Mouse (Mus musculus) layer of hippocampus, postnatal 14 days (tissue): Measurements from ENCODE around the gene Ogdh. TPM values are rescaled to one million over a fixed set of nuclear protein-coding genes. Genes with fewer than 3 reads are reported as not detected.

Experiments used
- DNase-seq, 2 experiments: peaks; one replicate each; pipeline ENCODE4 v3.0.0; 2021 to 2022; ENCODE audit warnings: low spot score in 2 of 2, mixed read lengths in 1 of 2
- microRNA-seq, 2 experiments: library from miRNA; unstranded; fragments of <30 nt; microRNA quantifications; one replicate each; pipeline ENCODE4 v1.2.0; 2021
- total RNA-seq, 2 experiments: library from RNA; stranded (reverse); gene quantifications; 2 replicates each; pipeline ENCODE4 v1.2.3; 2021

The Ogdh gene
- total RNA-seq, 2 experiments from 2014 or later, result 252 to 261 TPM

DNA sequence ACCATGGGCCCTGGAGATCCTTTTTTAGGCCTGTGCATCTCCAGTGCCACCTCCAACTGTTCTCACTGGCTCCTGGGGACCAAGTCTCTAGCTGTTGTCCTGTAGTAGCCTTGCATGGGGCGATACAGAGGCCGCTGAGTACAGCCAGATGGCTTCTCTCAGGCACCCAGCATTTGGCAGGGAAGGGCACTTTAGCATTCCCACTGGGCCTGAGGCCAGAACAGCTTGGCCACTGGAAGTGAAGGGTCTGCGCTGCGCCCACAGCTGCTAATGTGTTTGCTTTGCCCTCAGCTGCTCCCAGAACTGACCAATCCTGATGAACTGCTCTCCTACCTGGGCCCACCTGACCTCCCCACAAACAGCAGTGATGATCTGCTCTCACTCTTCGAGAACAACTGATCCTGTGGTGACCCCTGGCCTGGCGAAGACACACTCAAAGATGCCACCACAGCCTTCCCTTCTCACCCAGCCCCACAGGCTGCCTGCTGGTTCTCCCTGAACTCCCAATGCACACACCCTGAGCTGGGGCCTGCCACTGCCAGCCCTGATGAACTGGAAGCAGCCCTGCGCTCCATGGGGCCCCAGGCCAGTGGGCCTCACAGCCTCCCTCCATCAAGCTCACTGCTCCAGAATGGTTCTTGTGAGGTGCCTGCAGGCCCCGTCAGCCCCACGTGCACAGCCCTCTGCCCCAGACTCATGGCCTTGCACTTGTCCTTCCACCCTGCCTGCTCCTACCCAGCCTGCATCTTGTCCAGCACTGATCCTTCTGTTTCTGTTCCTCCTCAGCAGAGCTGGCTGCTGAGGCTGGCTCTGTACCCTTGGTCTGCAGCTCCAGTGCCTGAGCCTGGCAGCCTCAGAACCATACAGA is 113.5 kb downstream of the Ogdh start:
- no peak for DNase-seq

DNA sequence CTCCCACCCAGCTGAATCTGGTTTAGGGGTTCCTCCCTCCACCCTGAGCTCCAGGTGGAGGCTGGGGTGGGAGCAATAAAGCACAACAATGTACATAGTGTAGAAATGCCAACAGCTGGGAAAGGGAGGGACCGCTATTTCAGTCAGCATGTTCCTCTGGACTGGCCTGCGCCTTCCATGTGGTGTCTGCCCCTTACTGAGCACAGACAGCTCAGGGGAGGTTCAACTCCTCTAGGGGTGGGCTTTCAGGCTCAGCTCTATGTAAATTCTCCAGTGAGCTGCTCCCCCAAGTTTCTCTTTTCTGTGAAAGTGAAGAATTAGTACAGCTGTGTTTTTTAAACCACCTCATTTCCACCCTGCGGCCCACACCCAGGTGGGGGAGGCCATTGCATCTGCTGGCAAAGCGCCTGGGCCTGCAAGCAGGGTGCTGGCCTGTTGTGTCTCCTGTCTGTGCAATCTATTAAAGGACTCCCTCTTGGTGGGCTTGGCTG is 114.2 kb downstream of the Ogdh start:
- no peak for DNase-seq

Small RNA genes lying within 50 kb of the gene (microRNA-seq; reads per million reads assigned to microRNA genes)
- gene Mir7651, result 1.6 to 2.5 reads per million in 2 experiments

Other genes starting within 250 kb of the Ogdh start
- 1,000 to 10,000 TPM in 1 of 2 experiments, 100 to 1,000 TPM in 1; 997 to 1,016 TPM for gene Camk2b, start 225.3 kb upstream of the Ogdh start, total RNA-seq
- under 1 TPM; 0.28 to 0.31 TPM for gene A730071L15Rik, start 91.6 kb upstream of the Ogdh start, total RNA-seq
- 100 to 1,000 TPM; 116 to 122 TPM for gene Nudcd3, start 91.2 kb upstream of the Ogdh start, total RNA-seq
- under 1 TPM; 0.23 to 0.24 TPM for gene Npc1l1, start 61.5 kb upstream of the Ogdh start, total RNA-seq
- gene Ddx56, start 23.9 kb upstream of the Ogdh start, total RNA-seq, result 10 to 100 TPM; 44.9 to 47.5 TPM
- 10 to 100 TPM; 82.4 to 83.1 TPM for gene Tmed4, start 16.8 kb upstream of the Ogdh start, total RNA-seq
- gene Zmiz2, start 97.4 kb downstream of the Ogdh start, total RNA-seq, result 100 to 1,000 TPM; 165 to 169 TPM
- 1,000 to 10,000 TPM; 1,939 to 1,976 TPM for gene Ppia, start 123.8 kb downstream of the Ogdh start, total RNA-seq
- 10 to 100 TPM; 39.7 to 40.2 TPM for gene H2afv, start 152.8 kb downstream of the Ogdh start, total RNA-seq
- gene Purb, start 184.3 kb downstream of the Ogdh start, total RNA-seq, result 100 to 1,000 TPM; 258 to 283 TPM
- gene Myo1g, start 229.3 kb downstream of the Ogdh start, total RNA-seq, result under 1 TPM; 0.48 to 0.74 TPM